Mouse (Mus musculus): ENCODE results near the gene Gm49325.

Gene Gm49325

GRCm38 (mm10) chr10:77605908-77606826, at the start of gene Gm49325, which contains the start of gene Sumo3:
TSS of gene Gm49325 (plus strand) at chr10:77606197.
TSS of gene Sumo3 (plus strand) at chr10:77606097.
- peak; percentile 99 for DNase-seq (ENCODE audit: low spot score)

DNA sequence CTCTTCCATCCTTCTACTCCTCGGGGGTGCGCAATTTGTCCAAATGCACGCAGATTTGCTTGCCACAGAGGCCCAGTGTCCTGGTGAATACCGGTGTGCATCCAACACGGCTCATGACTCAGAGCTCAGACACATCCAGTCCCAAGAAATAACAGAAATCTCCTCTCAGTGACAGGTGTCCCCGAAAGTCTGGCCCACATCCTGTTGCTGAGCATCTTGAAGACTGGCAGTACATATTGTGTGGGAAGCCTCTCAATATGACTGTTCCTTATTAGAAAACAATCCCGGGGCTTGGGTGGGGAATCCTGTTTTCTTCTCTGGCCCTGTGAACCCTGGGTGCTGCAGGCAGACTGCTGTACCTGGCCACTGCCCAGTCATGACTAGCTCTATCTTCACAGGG, 49.4 kb upstream of the Gm49325 start:
- DNase-seq (ENCODE audit: low spot score) = no peak

GRCm38 (mm10) chr10:77557641-77558040, 48.4 kb upstream of the Gm49325 start:
- no peak for DNase-seq (ENCODE audit: low spot score)

GRCm38 (mm10) chr10:77560090-77560489, 45.9 kb upstream of the Gm49325 start:
- no peak for DNase-seq (ENCODE audit: low spot score)

- DNase-seq (ENCODE audit: low spot score) = no peak
Measured at GRCm38 (mm10) chr10:77560830-77561229, 45.2 kb upstream of the Gm49325 start.

DNA sequence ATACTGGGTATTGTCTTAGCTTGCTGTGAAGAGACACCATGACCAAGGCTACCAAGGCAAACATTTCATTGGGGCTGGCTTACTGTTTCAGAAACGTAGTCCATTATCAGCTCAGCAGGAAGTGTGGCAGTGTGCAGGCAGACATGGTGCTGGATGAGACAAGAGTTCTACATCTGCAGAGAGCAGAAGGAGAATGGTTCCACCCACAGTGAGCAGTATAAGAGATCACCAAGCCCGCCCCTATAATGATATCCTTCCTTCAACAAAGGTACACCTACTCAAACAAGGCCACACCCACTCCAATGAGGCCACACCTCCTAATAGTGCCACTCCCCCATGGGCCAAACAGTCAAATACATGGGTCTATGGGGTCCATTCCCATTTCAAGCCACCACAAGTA, 44.5 kb upstream of the Gm49325 start:
- DNase-seq (ENCODE audit: low spot score) = no peak

GRCm38 (mm10) chr10:77565005-77565404, 41.0 kb upstream of the Gm49325 start:
- DNase-seq (ENCODE audit: low spot score) = no peak

DNA sequence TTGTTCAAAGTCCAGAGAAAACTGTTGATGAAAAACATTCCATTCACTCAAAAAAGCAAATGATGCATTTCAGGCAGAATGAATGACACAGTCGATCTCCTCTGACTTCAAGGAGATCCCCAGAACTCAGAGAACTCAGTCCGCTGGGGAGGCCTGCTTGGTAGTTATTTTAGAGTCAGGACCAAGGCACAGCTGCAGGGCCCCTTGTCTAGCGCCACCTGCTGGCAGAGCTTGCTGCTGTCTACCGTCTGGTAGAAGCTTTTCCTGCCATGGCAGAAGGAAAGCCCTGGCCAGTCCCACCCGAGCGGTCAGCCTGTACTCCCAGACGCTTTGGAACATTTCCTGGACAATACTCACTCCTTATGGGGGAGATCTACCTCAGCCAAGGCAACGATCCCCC, 39.3 kb upstream of the Gm49325 start:
- peak; percentile 92 for DNase-seq (ENCODE audit: low spot score)

DNA sequence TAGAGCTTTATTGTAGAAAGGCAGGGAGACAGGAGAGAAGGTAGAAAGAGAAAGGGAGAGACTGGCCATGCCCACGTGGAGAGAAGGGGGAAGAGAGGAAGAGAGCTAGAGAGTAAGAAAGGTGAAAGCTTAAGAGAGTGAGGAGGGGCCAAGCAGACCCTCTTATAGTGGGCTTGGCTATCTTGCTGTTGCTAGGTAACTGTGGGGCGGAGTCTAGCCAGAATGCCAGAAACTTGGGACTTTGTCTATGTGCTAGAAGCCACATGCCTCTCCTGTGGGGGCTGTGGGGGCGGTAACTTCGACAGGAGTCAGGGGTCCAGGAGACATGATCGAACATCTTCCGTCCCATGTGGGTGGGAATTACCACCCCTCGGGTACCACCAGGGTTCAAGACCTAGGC, 36.5 kb upstream of the Gm49325 start:
- DNase-seq (ENCODE audit: low spot score) = no peak

DNA sequence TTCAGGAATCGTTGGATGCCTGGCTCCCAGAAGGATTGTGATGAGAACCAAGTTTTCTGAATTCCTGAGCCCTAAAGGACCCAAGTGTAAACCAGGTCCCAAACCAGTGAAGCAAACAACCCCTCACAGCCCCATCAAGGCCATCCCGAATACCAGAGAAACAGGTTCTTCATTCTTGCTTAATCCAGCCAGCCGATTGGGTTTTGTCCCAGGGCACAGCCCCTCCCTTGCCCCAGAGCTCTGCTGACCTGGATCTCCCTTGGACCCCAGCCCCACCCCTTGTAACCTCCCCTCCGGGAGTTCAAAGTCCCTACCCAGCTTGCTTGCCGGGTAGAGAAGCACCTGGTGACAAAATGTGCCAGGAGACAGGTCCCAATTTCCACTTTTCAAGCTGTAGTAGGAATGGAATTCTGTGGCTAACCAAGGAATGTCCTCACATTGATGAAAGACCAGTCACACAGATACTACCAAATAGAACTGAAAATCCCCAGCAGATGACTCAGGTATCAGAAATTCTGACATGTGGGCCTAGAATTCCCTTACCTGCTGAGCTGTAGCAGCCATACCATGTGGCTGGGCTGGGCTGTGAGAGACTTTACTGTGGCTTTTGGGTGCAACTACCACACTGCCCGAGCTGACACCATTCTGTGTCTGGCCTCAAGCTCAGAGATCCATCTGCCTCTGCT, 35.9 kb upstream of the Gm49325 start:
- DNase-seq (ENCODE audit: low spot score) = peak; percentile 34

GRCm38 (mm10) chr10:77572225-77572624, 33.8 kb upstream of the Gm49325 start:
- DNase-seq (ENCODE audit: low spot score) = no peak

GRCm38 (mm10) chr10:77573162-77573561, 32.8 kb upstream of the Gm49325 start:
- DNase-seq (ENCODE audit: low spot score) = no peak

GRCm38 (mm10) chr10:77580027-77580920, 25.7 kb upstream of the Gm49325 start:
- no peak for DNase-seq (ENCODE audit: low spot score)

DNA sequence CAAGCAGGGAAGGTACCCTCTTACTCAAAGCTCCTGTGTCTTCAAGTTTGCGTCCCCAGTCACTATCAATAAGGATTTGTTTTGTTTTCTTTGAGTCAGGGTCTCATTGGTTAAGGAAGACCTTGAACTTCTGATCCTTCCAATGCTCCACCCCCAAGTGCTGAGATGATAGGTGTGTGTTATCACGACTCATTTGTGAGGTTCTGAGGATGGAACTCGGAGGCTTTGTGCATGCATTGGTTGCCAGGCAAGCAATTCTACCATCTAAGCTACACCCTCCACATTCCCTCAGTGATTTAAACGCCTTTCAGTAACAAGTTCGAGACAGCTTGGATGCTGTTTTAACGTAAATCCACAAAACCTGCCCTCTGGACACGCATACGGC, 25.0 kb upstream of the Gm49325 start:
- DNase-seq (ENCODE audit: low spot score) = no peak

DNA sequence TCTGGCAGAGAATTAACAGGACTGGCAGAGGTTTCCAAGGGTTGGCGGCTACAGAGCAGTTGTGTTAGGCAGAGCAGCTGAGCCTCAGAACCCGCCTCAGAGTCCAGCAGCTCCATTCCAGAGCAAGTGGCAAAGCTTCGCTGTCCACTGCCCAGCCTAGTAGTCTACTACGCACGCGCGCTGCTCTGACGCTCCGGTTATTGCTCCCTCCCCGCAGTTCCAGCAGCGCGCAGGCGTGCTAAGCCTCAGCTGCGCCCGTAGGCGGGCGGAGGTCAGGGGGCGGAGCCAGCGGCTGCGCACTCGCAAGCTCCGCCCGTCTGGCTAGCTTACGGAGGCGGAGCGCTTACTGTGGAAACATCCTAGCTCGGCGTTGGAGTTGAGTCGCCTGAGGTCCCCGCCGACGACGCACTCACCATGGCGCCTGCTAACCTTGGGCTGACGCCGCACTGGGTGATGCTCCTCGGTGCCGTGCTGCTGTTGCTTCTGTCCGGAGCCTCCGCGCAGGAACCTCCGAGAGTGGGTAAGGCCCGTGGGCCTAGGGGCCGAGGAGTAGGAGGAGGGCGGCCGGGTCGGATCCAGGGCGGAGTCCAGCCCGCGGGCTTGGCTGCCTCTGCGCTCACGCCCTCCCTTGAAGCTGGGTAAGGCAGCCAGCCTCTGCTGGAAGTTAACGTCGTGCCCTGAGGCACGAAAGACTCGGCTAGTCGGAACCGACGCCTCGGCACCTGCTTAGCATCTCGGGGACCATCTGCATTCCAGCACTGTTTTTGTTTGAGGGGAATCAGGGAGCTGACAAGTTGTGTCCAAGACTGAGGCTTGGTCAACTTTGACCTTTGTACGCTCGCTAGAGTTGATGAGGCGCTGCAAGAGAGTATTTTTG, 24.4 kb upstream of the Gm49325 start, which contains the start of gene Pttg1ip:
Gene Pttg1ip, plus strand, starts transcription at position 313 of the 877 bp plus-strand sequence.
- peak; percentile 96 for DNase-seq (ENCODE audit: low spot score)

GRCm38 (mm10) chr10:77582285-77582618, 23.7 kb upstream of the Gm49325 start:
- DNase-seq (ENCODE audit: low spot score) = no peak

DNA sequence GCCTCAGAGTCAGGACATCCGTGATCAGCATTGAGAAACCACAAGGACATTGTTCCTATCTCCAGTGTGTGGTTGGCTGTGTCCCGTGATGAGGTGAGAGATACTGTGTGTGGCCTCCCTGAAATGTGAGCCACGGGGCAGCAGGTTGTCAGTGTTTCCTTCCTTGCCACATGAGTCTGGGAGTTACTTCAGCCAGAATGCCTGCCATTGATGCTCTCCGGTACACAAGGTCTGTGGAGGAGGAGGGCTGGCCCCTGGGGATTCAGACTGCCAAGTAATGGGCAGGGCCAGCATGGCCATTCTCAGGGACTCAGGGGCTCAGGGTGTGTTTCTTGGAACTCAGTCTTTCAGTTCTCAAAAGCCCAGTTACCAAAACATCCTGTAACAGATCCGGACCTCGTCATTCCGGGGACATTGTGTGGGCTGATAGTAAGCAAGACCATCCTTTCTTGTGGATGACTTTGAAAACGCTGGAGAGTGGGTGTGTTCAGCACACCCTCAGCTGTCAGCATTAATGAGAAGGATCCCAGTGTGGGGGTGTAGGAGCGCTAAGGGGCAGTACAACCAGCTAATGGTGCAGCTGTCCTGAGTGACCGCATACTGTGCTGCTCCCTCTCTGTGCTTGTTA, 22.1 kb upstream of the Gm49325 start:
- DNase-seq (ENCODE audit: low spot score) = no peak

DNA sequence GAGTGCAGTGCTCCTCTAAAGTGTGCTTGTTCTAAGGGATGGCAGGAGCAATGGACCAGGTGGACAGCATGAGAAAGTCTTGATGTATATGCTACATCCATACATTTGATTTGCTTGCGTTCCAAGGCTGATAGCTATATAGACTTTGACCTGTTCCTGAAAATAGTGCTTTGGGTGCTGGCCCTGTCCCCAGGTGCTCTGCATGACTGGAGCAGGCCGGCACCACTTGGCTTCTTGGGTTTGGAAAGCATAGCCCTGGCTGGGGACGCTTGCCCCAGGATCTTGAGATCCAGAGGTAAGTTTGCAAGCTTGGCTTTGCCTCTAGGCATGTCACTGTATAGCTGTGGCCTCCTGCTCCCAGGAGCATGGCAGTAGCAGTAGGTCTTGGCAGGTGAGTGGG, 19.4 kb upstream of the Gm49325 start:
- DNase-seq (ENCODE audit: low spot score) = no peak

DNA sequence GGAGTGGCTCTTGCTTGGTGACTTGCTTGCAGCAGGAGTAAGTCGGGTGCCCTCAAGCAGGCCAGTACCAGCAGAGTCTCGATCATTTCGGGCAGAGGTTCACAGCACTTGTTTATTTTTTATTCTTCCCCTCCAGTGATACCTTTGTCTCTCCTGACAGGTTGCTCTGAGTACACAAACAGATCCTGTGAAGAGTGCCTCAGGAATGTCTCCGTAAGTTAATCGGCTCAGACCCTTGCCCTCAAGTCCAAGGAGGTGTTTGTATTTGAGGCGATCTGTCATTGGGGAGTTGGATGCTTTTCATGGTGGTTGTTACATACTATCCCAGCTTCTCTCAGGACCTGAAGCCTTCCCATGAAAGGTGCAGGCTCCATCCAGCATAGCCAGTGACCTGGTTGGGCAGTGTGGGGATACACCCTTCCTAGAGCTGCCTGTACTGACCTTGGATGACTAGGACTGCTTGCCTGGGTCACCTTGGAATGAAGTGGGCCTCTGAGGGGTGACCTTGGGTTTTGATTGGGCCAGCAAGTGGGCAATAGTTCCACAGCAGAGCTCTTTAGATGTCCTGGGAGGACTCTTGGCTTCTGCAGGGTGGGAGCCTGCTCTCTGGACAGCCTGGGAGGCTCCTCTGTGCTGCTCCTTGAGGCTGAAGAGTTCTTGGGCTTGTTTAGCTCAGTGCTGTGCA, 18.8 kb upstream of the Gm49325 start:
- DNase-seq (ENCODE audit: low spot score) = no peak

GRCm38 (mm10) chr10:77588036-77588435, 18.0 kb upstream of the Gm49325 start:
- DNase-seq (ENCODE audit: low spot score) = no peak
